Mouse (Mus musculus) bone marrow, adult 2 months (tissue): ENCODE data around the gene Cfap77. TPM values are rescaled to one million over a fixed set of nuclear protein-coding genes. Genes with fewer than 3 reads are reported as not detected.
A peak's percentile ranks its signal among the peaks of the same experiment; 100 is the strongest.

Source experiments
- H3K27ac ChIP-seq: fragments of 200-500 bp; 2 replicates; pipeline ENCODE4 v1.5.1; 2012; ENCODE audit warnings: low read depth, mild to moderate bottlenecking, control low read depth, inconsistent platforms, low read length; ENCODE audit not compliant: control insufficient read depth, poor library complexity, insufficient read depth
- H3K4me1 ChIP-seq: fragments of 200-500 bp; 2 replicates; pipeline ENCODE4 v1.6.1; 2011; ENCODE audit warnings: low read length; ENCODE audit not compliant: control insufficient read depth, insufficient read depth
- H3K4me3 ChIP-seq: fragments of 200-500 bp; replicated peaks from 2 replicates; pipeline ENCODE3; 2011; ENCODE audit warnings: mild to moderate bottlenecking, low read depth, low read length, control low read depth; ENCODE audit not compliant: control insufficient read depth
- CTCF ChIP-seq: fragments of 200-500 bp; IDR thresholded peaks from 2 replicates; pipeline ENCODE4 v1.5.1; 2011; ENCODE audit warnings: low read length, control low read depth; ENCODE audit not compliant: control insufficient read depth, insufficient read depth
- POLR2A ChIP-seq: fragments of 200-500 bp; IDR thresholded peaks from 2 replicates; pipeline ENCODE4 v1.6.1; 2011; ENCODE audit warnings: low read depth, mild to moderate bottlenecking, control low read depth, low read length, borderline replicate concordance; ENCODE audit not compliant: control insufficient read depth
- WGBS: fragments of 180-500 bp; shearing (Covaris S2); methylation state at CpG from one replicate; pipeline ENCODE4 v1.1.7; 2018; 5-methylcytosine and 5-hydroxymethylcytosine counted together
- polyA plus RNA-seq: library from polyadenylated mRNA; stranded (reverse); fragments of >200 nt; gene quantifications from 2 replicates; pipeline ENCODE4 v1.2.4, GENCODE M21; 2011; ENCODE audit warnings: low replicate concordance; ENCODE audit not compliant: missing spikeins, insufficient read depth, insufficient read length

Gene Cfap77
- polyA plus RNA-seq, 1 experiment, result not detected

DNA sequence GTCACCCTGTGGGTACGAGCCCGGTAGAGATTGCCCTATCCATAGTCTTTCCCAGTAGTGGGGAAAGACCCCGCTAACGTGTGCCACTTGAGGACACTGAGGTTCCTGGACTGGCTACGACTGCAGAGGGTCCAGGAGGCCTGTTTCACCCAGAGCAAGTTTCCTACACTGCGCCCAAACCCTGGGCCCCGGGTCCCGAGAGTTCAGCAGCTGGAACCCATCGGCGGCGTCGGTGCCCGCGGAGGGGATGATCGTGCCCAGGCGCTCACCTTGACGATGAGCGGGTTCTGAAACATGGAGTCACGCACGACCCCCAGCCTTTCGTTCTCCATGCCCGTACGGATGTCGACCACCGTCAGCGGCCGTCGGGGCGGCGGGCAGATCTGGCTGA is 326 bp downstream of the Cfap77 start:
- no peak overlapping the region; the same call in 1 of the 2 replicates for H3K27ac ChIP-seq
- peaks cover 5% of the 10 kb centered on the region for H3K4me1 ChIP-seq
- peak overlapping the region; percentile 49 for H3K4me3 ChIP-seq
- 2% methylated on average over 30 of the region's 30 CpGs for WGBS
- TF ChIP-seq POLR2A (no peak), CTCF (no peak)

- H3K27ac ChIP-seq, result no peak overlapping the region
- peak overlapping the region; percentile 49 for H3K4me3 ChIP-seq
- H3K4me1 ChIP-seq, result peaks cover 5% of the 10 kb centered on the region
- TF ChIP-seq CTCF (peak; percentile 16; the same call in 1 of the 2 replicates), POLR2A (no peak)
- WGBS, result 2% methylated on average over 20 of the region's 20 CpGs
These were observed 893 bp downstream of the Cfap77 start for GRCm38 (mm10) chr2:29053802-29054544.

GRCm38 (mm10) chr2:29052943-29053454 is 1.9 kb downstream of the Cfap77 start:
- no peak overlapping the region for H3K4me3 ChIP-seq
- 24% methylated on average over 4 of the region's 4 CpGs for WGBS
- TF ChIP-seq POLR2A, result no peak
- TF ChIP-seq CTCF, result peak; percentile 60; the same call in 1 of the 2 replicates
- no peak overlapping the region for H3K27ac ChIP-seq
- H3K4me1 ChIP-seq, result peaks cover 5% of the 10 kb centered on the region

- WGBS, result 35% methylated on average over 5 of the region's 5 CpGs
- H3K4me1 ChIP-seq, result peaks cover 5% of the 10 kb centered on the region
- H3K4me3 ChIP-seq, result no peak overlapping the region
- TF ChIP-seq CTCF (no peak), POLR2A (no peak)
- H3K27ac ChIP-seq, result no peak overlapping the region
These were observed 2.9 kb downstream of the Cfap77 start for GRCm38 (mm10) chr2:29051932-29052331.

DNA sequence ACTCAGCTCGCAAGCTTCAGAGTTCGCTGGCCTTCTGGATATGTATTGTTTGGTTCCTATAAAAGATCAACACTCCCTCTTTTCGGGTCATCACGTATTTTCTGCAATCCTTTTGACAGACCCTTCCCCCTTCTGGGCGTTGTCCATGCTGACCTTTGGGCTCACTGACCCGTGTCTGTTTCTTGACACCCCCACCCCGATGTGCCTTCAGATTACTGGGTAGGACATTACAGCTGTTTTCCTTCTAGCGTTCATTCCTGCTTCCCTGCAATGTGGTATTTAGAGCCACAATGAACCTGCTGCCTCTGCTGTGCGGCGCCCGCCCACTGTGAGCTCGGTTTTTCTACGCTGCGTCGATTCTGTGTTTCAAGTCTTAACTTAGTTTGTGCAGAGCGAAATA is 8.7 kb downstream of the Cfap77 start:
- 82% methylated on average over 16 of the region's 16 CpGs for WGBS
- no peak overlapping the region for H3K27ac ChIP-seq

GRCm38 (mm10) chr2:29042124-29042523 is 12.7 kb downstream of the Cfap77 start:
- Histone ChIP-seq H3K4me1 (no peaks in the 10 kb centered on the region), H3K27ac (no peak overlapping the region), H3K4me3 (no peak overlapping the region)
- 89% methylated on average over 5 of the region's 5 CpGs for WGBS
- TF ChIP-seq POLR2A (no peak), CTCF (no peak)

More for the DNA sequence above, 8.7 kb downstream of the Cfap77 start:
- Histone ChIP-seq H3K4me3 (no peak overlapping the region), H3K4me1 (no peaks in the 10 kb centered on the region)
- TF ChIP-seq CTCF (no peak), POLR2A (no peak)

DNA sequence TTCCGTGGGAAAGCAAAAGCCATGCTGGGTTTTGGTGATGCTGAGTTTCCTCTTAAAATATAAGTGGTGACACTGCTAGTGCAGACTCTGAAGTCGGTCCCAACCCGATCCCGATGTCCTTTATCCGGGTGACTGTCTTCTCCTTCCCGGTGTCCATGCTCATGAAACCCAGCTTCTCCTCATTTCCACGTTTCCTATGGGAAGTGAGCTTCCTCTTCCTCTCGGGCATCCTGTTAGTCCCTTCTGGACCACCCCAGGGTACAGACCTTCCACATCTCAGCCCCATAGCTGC is 13.4 kb downstream of the Cfap77 start:
- no peak overlapping the region for H3K4me3 ChIP-seq
- H3K27ac ChIP-seq, result no peak overlapping the region
- no peak for TF ChIP-seq CTCF
- TF ChIP-seq POLR2A, result no peak
- no peaks in the 10 kb centered on the region for H3K4me1 ChIP-seq
- 45% methylated on average over 8 of the region's 8 CpGs for WGBS

DNA sequence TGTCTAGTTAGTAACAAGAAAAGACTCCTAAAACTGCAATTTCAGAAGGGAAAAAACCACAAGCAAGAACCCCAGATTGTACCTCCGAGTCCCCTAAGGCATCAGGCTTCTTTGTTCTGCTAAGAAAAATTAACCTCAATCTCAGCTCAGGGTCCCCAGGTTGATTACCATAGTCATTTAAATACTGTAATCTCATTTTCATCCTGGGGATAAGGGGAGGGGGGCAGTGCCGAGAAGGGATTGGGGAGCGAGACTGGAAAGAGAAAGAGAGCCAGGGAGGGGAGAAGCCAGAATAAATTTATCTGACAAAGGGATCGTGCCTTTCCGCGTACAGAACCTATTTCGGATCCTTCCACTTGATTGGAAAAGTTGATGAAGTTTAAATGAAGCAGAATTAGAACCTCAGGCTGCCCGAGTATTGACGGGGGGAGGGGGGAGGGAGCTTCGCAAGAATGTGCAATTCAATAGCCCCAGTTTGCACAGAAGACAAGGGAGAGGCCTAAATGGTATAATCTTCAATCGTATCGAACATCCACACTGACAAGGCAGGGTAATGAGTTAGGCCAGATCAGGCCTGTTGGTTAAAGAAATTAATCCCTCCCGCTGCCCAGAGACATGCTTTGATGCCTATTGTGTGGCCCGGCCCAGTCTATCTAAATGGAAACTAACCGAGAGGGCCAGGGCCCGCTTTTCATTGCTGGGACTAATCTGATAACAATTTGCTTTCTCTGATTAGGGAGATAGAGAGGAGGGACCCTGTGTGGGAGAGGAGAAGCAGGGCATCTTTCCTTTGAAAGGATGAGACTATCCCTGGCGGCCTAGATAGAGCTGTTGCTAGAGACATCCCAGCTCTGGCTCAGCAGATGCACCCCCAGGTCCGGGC is 14.0 kb downstream of the Cfap77 start:
- no peak overlapping the region for H3K4me3 ChIP-seq
- H3K27ac ChIP-seq, result no peak overlapping the region
- 60% methylated on average over 18 of the region's 18 CpGs for WGBS
- no peaks in the 10 kb centered on the region for H3K4me1 ChIP-seq
- TF ChIP-seq POLR2A, result no peak
- TF ChIP-seq CTCF, result no peak
